Mouse (Mus musculus) lung, embryonic 14.5 days (tissue): ENCODE results near the gene Siglec1. TPM values are rescaled to one million over a fixed set of nuclear protein-coding genes. Genes with fewer than 3 reads are reported as not detected.

Experiments used
- ATAC-seq: fragments of 200-750 bp; cut with Nextera tagmentation; 2 replicates; pipeline ENCODE4 v1.8.0; 2017; ENCODE audit warnings: mild to moderate bottlenecking, moderate TSS enrichment, moderate library complexity; ENCODE audit not compliant: insufficient read depth
- DNase-seq: peaks from one replicate; pipeline ENCODE4 v3.0.0-alpha.2; 2015
- H3K27ac ChIP-seq: fragments of 300-500 bp; sonication (generic); 2 replicates; pipeline ENCODE4 v1.5.1; 2014; ENCODE audit warnings: low read depth, mild to moderate bottlenecking, moderate library complexity
- H3K27me3 ChIP-seq: fragments of 300-500 bp; sonication (generic); 2 replicates; pipeline ENCODE4 v1.6.1; 2014; ENCODE audit warnings: low read length, control low read depth; ENCODE audit not compliant: insufficient read depth
- H3K36me3 ChIP-seq: fragments of 300-500 bp; sonication (generic); 2 replicates; pipeline ENCODE4 v1.6.1; 2014; ENCODE audit warnings: control low read depth; ENCODE audit not compliant: insufficient read depth
- H3K4me1 ChIP-seq: fragments of 300-500 bp; sonication (generic); 2 replicates; pipeline ENCODE4 v1.6.1; 2014; ENCODE audit warnings: antibody characterized with exemption, control low read depth; ENCODE audit not compliant: insufficient read depth
- H3K4me2 ChIP-seq: fragments of 300-500 bp; sonication (generic); 2 replicates; pipeline ENCODE4 v1.6.1; 2014; ENCODE audit warnings: mild to moderate bottlenecking
- H3K4me3 ChIP-seq: fragments of 300-500 bp; sonication (generic); 2 replicates; pipeline ENCODE4 v1.5.1; 2014; ENCODE audit warnings: low read depth, low read length
- H3K9ac ChIP-seq: fragments of 300-500 bp; sonication (generic); 2 replicates; pipeline ENCODE4 v1.6.1; 2014
- H3K9me3 ChIP-seq: fragments of 300-500 bp; sonication (generic); 2 replicates; pipeline ENCODE4 v1.6.1; 2016; ENCODE audit warnings: low read depth, low read length, control low read depth
- CTCF ChIP-seq: IDR thresholded peaks from 2 replicates; pipeline ENCODE4 v1.5.1; 2016; ENCODE audit warnings: antibody characterized with exemption, low read depth
- WGBS: fragments of 180-500 bp; shearing (Covaris S2); extraction: QIAGEN DNeasy Blood & Tissue Kit; methylation state at CpG from one replicate; pipeline ENCODE4 v1.1.7; 2014; 5-methylcytosine and 5-hydroxymethylcytosine counted together
- polyA plus RNA-seq: library from polyadenylated mRNA; unstranded; fragments of >200 nt; fragmentation: Nextera tagmentation; extraction: Ambion mirVana; gene quantifications from 2 replicates; pipeline ENCODE4 v1.2.1, GENCODE M21; 2014

Gene Siglec1
- polyA plus RNA-seq, 1 experiment from 2014 or later: 0.34 TPM

GRCm38 (mm10) chr2:131084206-131084605 lies 2.4 kb downstream of the Siglec1 start:
- Histone ChIP-seq H3K27me3 (no peaks in the 10 kb centered on the region), H3K4me1 (no peaks in the 10 kb centered on the region), H3K36me3 (no peaks in the 10 kb centered on the region), H3K4me3 (no peak overlapping the region), H3K4me2 (no peak overlapping the region), H3K27ac (no peak overlapping the region), H3K9ac (no peak overlapping the region), H3K9me3 (no peaks in the 10 kb centered on the region)
- ATAC-seq (no peak), DNase-seq (no peak)
- 82% methylated on average over 4 of the region's 4 CpGs for WGBS
- no peak for TF ChIP-seq CTCF

DNA sequence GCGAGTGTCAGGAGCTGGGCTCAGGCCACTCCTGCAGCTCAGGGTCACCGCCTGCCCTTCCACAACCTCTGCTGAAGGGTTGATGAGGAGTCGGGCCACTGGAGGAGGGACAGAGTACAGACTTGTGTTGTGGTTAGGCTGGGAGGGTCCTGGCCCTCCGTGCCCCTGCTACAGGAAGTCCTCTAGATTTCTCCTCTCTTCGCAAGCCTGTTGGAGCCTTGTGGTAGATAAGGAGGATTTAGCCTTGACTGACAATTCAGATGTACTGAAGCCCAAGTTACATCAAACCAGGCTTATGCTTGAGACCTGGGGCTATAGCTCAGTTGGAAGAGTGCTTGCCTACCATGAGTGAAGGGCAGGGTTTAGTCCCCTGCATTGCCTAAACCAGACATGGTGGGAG lies 6.1 kb downstream of the Siglec1 start:
- H3K4me3 ChIP-seq: no peak overlapping the region
- no peak for TF ChIP-seq CTCF
- H3K9ac ChIP-seq: no peak overlapping the region
- H3K27me3 ChIP-seq: no peaks in the 10 kb centered on the region
- H3K36me3 ChIP-seq: no peaks in the 10 kb centered on the region
- no peak for DNase-seq
- H3K4me1 ChIP-seq: no peaks in the 10 kb centered on the region
- no peaks in the 10 kb centered on the region for H3K9me3 ChIP-seq
- ATAC-seq: no peak
- no peak overlapping the region for H3K27ac ChIP-seq
- 61% methylated on average over 5 of the region's 5 CpGs for WGBS
- no peak overlapping the region for H3K4me2 ChIP-seq

GRCm38 (mm10) chr2:131072536-131072935 lies 14.0 kb downstream of the Siglec1 start:
- WGBS: 75% methylated on average over 10 of the region's 10 CpGs
- no peak overlapping the region for H3K9ac ChIP-seq
- no peak for ATAC-seq
- no peak overlapping the region for H3K27ac ChIP-seq
- H3K27me3 ChIP-seq: no peaks in the 10 kb centered on the region
- H3K4me1 ChIP-seq: no peaks in the 10 kb centered on the region
- no peaks in the 10 kb centered on the region for H3K36me3 ChIP-seq
- no peak for TF ChIP-seq CTCF
- no peak overlapping the region for H3K4me2 ChIP-seq
- no peaks in the 10 kb centered on the region for H3K9me3 ChIP-seq
- no peak for DNase-seq
- H3K4me3 ChIP-seq: no peak overlapping the region

DNA sequence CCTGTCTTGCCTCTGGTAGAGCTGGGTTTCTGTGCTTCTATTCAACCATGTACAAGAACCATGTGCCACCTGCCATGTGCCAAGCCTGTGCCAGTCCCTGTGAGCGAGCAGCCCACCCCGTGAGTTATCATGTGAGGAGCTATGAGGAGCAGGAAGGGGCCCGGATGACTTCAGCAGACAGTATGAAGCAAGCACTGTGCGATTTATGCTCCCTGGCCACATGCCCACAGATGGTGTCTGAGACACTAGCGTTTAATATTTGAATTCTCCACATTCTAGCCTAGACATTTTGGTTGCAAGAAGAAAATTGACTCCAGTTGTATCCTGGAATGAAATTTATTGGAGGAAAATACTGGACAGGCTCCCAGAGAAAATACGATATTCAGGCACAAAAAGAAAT lies 19.1 kb downstream of the Siglec1 start:
- TF ChIP-seq CTCF: no peak
- no peaks in the 10 kb centered on the region for H3K9me3 ChIP-seq
- peaks cover 22% of the 10 kb centered on the region; the same call in 1 of the 2 replicates for H3K27me3 ChIP-seq
- WGBS: 39% methylated on average over 6 of the region's 6 CpGs
- H3K4me2 ChIP-seq: no peak overlapping the region
- no peak overlapping the region for H3K4me3 ChIP-seq
- H3K9ac ChIP-seq: no peak overlapping the region
- DNase-seq: peak; percentile 86
- no peaks in the 10 kb centered on the region for H3K36me3 ChIP-seq
- ATAC-seq: peak; percentile 53; the same call in 1 of the 2 replicates
- no peak overlapping the region for H3K27ac ChIP-seq
- H3K4me1 ChIP-seq: 0 out of 2 replicates have a peak, but pooled peaks cover 5% of the 10 kb centered on the region

DNA sequence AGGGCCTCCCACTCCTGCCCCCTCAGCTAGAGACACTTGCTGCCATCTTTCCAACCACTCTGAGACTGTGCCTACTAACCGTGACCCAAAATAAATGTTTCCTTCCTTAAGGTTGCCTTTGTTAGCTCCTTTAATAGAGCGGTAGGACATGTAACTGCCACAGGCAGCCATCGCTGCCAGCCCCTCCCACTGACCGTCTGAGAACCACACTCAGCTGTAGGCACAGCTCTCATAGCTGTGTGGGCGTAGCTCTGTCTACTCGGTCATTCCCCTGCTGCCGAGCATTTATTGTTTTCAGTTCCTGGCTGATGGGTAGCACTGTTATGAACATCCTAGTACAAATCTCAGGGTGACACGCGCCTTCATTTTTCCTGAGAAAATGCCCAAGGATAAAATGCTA lies 20.2 kb downstream of the Siglec1 start:
- ATAC-seq: no peak
- H3K4me3 ChIP-seq: no peak overlapping the region
- H3K36me3 ChIP-seq: no peaks in the 10 kb centered on the region
- H3K27ac ChIP-seq: no peak overlapping the region
- no peak for DNase-seq
- no peaks in the 10 kb centered on the region for H3K9me3 ChIP-seq
- H3K4me1 ChIP-seq: 0 out of 2 replicates have a peak, but pooled peaks cover 5% of the 10 kb centered on the region
- peaks cover 25% of the 10 kb centered on the region; the same call in 1 of the 2 replicates for H3K27me3 ChIP-seq
- no peak for TF ChIP-seq CTCF
- no peak overlapping the region for H3K4me2 ChIP-seq
- WGBS: 57% methylated on average over 9 of the region's 9 CpGs
- H3K9ac ChIP-seq: no peak overlapping the region

DNA sequence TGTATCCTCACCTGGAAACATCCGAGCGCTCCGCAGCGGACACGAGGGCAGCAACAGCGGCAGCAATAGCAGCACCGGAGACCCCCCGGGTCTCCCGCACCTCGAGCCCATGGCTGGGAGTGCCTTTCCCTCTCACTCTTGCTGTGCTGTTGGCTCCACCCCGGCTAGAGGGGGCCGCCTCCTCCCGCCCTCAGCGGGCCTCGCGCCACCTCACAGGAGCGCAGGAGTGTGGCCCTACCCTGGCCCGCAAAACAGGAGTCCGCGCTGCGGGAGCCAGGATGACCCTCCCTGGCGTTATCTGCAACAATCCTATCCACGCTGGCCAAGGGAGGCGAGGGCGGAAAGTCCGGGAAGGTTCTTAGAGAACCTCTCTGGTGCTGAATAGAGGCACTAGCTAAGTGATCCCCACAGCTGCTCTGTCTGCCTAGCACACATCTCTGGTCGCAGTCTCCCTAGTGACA lies 23.1 kb downstream of the Siglec1 start, which contains the start of gene Adam33:
Gene Adam33 (minus strand): TSS at position 411 of the 461 bp plus-strand sequence.
- Histone ChIP-seq H3K9me3 (no peaks in the 10 kb centered on the region), H3K4me1 (peaks cover 14% of the 10 kb centered on the region; the same call in 1 of the 2 replicates), H3K9ac (peak within 1 kb of the TSS; percentile 40), H3K27ac (no peak within 1 kb of the TSS), H3K36me3 (no peaks in the 10 kb centered on the region), H3K4me2 (peak within 1 kb of the TSS; percentile 62), H3K4me3 (peak within 1 kb of the TSS; percentile 29), H3K27me3 (peaks cover 28% of the 10 kb centered on the region; the same call in 1 of the 2 replicates)
- ATAC-seq: peak; percentile 45; the same call in 1 of the 2 replicates
- DNase-seq: no peak
- 3% methylated on average over 27 of the region's 27 CpGs for WGBS
- no peak for TF ChIP-seq CTCF

DNA sequence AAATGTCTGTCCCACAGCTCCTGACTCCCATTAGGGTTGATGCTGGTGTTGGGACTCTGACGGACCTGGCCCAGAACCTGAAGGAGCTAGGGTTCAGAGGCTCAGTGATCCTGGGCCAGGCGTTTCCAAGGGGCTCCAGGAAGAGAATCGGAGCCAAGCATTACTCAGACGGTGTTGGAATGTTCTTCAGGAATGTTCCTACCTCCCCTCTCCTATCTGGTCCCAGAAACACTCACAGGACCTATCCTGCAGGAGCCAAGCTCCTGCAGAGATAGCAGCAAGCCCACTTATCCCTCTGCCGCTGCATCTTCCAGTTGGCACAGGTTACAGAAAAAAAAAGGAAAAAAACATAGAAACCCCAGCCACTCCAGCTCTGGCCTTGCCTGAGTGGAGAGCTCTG lies 25.0 kb downstream of the Siglec1 start:
- Histone ChIP-seq H3K4me2 (no peak overlapping the region), H3K9me3 (no peaks in the 10 kb centered on the region), H3K4me3 (no peak overlapping the region), H3K27ac (no peak overlapping the region), H3K27me3 (peaks cover 30% of the 10 kb centered on the region; the same call in 1 of the 2 replicates), H3K9ac (no peak overlapping the region), H3K4me1 (peaks cover 14% of the 10 kb centered on the region; the same call in 1 of the 2 replicates), H3K36me3 (no peaks in the 10 kb centered on the region)
- no peak for ATAC-seq
- WGBS: 48% methylated on average over 5 of the region's 5 CpGs
- no peak for TF ChIP-seq CTCF
- DNase-seq: no peak
